Mouse (Mus musculus): ENCODE data around the gene Ganc. TPM values are rescaled to one million over a fixed set of nuclear protein-coding genes. Genes with fewer than 3 reads are reported as not detected.

Gene Ganc
- polyA plus RNA-seq (2014; fragmentation: Illumina TruSeq; extraction: RNeasy Lipid Tissue Mini Kit (QIAGEN cat#74804); ENCODE audit: low read depth, low replicate concordance) = 33.4 TPM

GRCm38 (mm10) chr2:120403653-120403985 is at the start of gene Ganc:
Gene Ganc (plus strand): TSS chr2:120403896.

GRCm38 (mm10) chr2:120403986-120404822 is 508 bp downstream of the Ganc start, which contains the start of gene Tmem87a:
Gene Tmem87a (minus strand): TSS chr2:120404113.

GRCm38 (mm10) chr2:120455719-120456118 is 52.0 kb downstream of the Ganc start, which contains the start of gene Capn3:
Gene Capn3 (plus strand): TSS chr2:120456019.

Other genes with a start within 250 kb of the Ganc start
- gene Ehd4, start 249.3 kb upstream of the Ganc start, polyA plus RNA-seq (2014; fragmentation: Illumina TruSeq; extraction: RNeasy Lipid Tissue Mini Kit (QIAGEN cat#74804); ENCODE audit: low read depth, low replicate concordance) = 35.4 TPM
- gene Pla2g4e, start 158.6 kb upstream of the Ganc start, polyA plus RNA-seq (2014; fragmentation: Illumina TruSeq; extraction: RNeasy Lipid Tissue Mini Kit (QIAGEN cat#74804); ENCODE audit: low read depth, low replicate concordance) = not detected
- 0.09 TPM for gene Pla2g4d, start 114.7 kb upstream of the Ganc start, polyA plus RNA-seq (2014; fragmentation: Illumina TruSeq; extraction: RNeasy Lipid Tissue Mini Kit (QIAGEN cat#74804); ENCODE audit: low read depth, low replicate concordance)
- 3.4 TPM for gene Pla2g4f, start 89.7 kb upstream of the Ganc start, polyA plus RNA-seq (2014; fragmentation: Illumina TruSeq; extraction: RNeasy Lipid Tissue Mini Kit (QIAGEN cat#74804); ENCODE audit: low read depth, low replicate concordance)
- gene Vps39, start 50.8 kb upstream of the Ganc start, polyA plus RNA-seq (2014; fragmentation: Illumina TruSeq; extraction: RNeasy Lipid Tissue Mini Kit (QIAGEN cat#74804); ENCODE audit: low read depth, low replicate concordance) = 37.1 TPM
- 188 TPM for gene Tmem87a, start 217 bp downstream of the Ganc start, polyA plus RNA-seq (2014; fragmentation: Illumina TruSeq; extraction: RNeasy Lipid Tissue Mini Kit (QIAGEN cat#74804); ENCODE audit: low read depth, low replicate concordance)
- 0.50 TPM for gene Capn3, start 52.1 kb downstream of the Ganc start, polyA plus RNA-seq (2014; fragmentation: Illumina TruSeq; extraction: RNeasy Lipid Tissue Mini Kit (QIAGEN cat#74804); ENCODE audit: low read depth, low replicate concordance)
- gene Zfp106, start 159.9 kb downstream of the Ganc start, polyA plus RNA-seq (2014; fragmentation: Illumina TruSeq; extraction: RNeasy Lipid Tissue Mini Kit (QIAGEN cat#74804); ENCODE audit: low read depth, low replicate concordance) = 73.3 TPM
- 161 TPM for gene Snap23, start 163.8 kb downstream of the Ganc start, polyA plus RNA-seq (2014; fragmentation: Illumina TruSeq; extraction: RNeasy Lipid Tissue Mini Kit (QIAGEN cat#74804); ENCODE audit: low read depth, low replicate concordance)
- 39.5 TPM for gene Haus2, start 205.5 kb downstream of the Ganc start, polyA plus RNA-seq (2014; fragmentation: Illumina TruSeq; extraction: RNeasy Lipid Tissue Mini Kit (QIAGEN cat#74804); ENCODE audit: low read depth, low replicate concordance)
- gene Lrrc57, start 205.6 kb downstream of the Ganc start, polyA plus RNA-seq (2014; fragmentation: Illumina TruSeq; extraction: RNeasy Lipid Tissue Mini Kit (QIAGEN cat#74804); ENCODE audit: low read depth, low replicate concordance) = 38.2 TPM
- gene Stard9, start 225.2 kb downstream of the Ganc start, polyA plus RNA-seq (2014; fragmentation: Illumina TruSeq; extraction: RNeasy Lipid Tissue Mini Kit (QIAGEN cat#74804); ENCODE audit: low read depth, low replicate concordance) = 6.0 TPM

Measured in sigmoid colon, adult 10 weeks (tissue).